Mouse (Mus musculus): ENCODE results near the gene Vmn1r168.
"Not testable (repeated sequence)": the region's sequence is repeated elsewhere in the genome, so short reads cannot be mapped to it uniquely, and the experiment has no call there.

Vmn1r168 gene

DNA sequence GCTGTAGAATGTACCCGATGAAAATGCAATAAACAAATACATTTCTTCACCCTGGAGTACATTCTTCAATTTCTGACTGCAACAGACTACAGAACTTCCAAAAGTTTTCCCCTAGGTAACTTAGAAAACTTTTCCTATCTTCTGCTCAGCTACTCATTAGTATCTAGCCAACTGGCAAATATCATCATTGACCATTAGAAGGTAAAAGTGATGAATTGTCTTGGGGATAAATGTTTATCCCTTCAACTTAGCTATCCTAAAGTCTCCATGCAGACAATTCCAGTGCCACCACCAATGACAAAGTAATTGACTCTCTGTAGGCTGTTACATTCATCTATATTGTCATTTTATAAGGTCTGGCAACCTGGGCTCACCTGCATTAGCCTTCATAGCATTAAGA lies at the start of gene Vmn1r168:
TSS of gene Vmn1r168 (plus strand) at position 301 of the 400 bp plus-strand sequence.
- not testable (repeated sequence) for DNase-seq (ENCODE audit: extremely low read depth, insufficient read length, low spot score)

DNA sequence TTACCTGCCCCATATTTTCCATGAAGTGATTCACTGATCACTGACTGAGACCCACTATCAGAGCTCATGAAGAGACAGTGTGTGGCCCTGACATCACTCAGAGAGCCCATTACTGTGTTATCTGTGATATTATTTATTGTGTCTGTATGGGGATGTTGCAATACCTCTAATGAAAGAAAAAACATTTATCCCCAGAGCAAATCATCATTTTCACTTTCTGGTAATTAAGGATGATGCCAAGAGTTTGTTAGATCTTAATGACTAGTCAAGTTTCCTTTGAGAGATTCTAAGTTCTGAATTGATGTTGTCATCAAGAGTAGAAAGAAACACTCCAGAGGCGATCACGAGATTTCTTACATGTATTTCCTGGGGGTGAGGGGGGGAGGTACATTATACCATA lies 32.4 kb upstream of the Vmn1r168 start, which contains the start of gene Vmn1r167:
TSS of gene Vmn1r167 (minus strand) at position 101 of the 400 bp plus-strand sequence.
- not testable (repeated sequence) for DNase-seq (ENCODE audit: extremely low read depth, insufficient read length, low spot score)

DNA sequence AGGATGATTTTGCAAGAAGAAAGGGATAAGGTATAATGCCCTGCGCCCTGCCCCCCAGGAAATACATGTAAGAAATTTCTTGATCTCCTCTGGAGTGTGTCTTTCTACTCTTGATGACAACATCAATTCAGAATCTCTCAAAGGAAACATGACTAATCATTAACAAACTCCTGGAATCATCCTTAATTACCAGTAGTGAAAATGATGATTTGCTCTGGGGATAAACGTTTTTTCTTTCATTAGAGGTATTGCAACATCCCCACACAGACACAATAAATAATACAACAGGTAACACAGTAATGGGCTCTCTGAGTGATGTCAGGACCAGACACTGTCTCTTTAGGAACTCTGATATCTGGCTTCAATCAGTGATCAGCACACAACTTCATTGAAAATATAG lies 35.7 kb downstream of the Vmn1r168 start, which contains the start of gene Vmn1r169:
TSS of gene Vmn1r169 (plus strand) at position 301 of the 400 bp plus-strand sequence.
- not testable (repeated sequence) for DNase-seq (ENCODE audit: extremely low read depth, insufficient read length, low spot score)
